Mouse (Mus musculus) lung, embryonic 15.5 days (tissue): ENCODE data around the gene Ncln. TPM values are rescaled to one million over a fixed set of nuclear protein-coding genes. Genes with fewer than 3 reads are reported as not detected.

ENCODE experiments used
- ATAC-seq: fragments of 200-750 bp; cut with Nextera tagmentation; 2 replicates; pipeline ENCODE4 v1.8.0; 2017; ENCODE audit warnings: moderate number of reproducible peaks, borderline replicate concordance; ENCODE audit not compliant: low FRiP score, low TSS enrichment; ENCODE audit errors: extremely low read depth
- H3K27ac ChIP-seq: fragments of 300-500 bp; sonication (generic); 2 replicates; pipeline ENCODE4 v1.5.1; 2015; ENCODE audit warnings: moderate library complexity, mild to moderate bottlenecking, inconsistent platforms
- H3K27me3 ChIP-seq: fragments of 300-500 bp; sonication (generic); 2 replicates; pipeline ENCODE4 v1.6.1; 2015; ENCODE audit warnings: inconsistent platforms
- H3K36me3 ChIP-seq: fragments of 300-500 bp; sonication (generic); 2 replicates; pipeline ENCODE4 v1.6.1; 2015; ENCODE audit warnings: inconsistent platforms
- H3K4me1 ChIP-seq: fragments of 300-500 bp; sonication (generic); 2 replicates; pipeline ENCODE4 v1.6.1; 2015; ENCODE audit warnings: inconsistent platforms
- H3K4me2 ChIP-seq: fragments of 300-500 bp; sonication (generic); 2 replicates; pipeline ENCODE4 v1.6.1; 2015; ENCODE audit warnings: inconsistent platforms, mild to moderate bottlenecking, moderate library complexity
- H3K4me3 ChIP-seq: fragments of 300-500 bp; sonication (generic); 2 replicates; pipeline ENCODE4 v1.5.1; 2015; ENCODE audit warnings: mild to moderate bottlenecking, inconsistent platforms
- H3K9ac ChIP-seq: fragments of 300-500 bp; sonication (generic); 2 replicates; pipeline ENCODE4 v1.6.1; 2015; ENCODE audit warnings: inconsistent platforms
- H3K9me3 ChIP-seq: fragments of 300-500 bp; sonication (generic); 2 replicates; pipeline ENCODE4 v1.6.1; 2016; ENCODE audit warnings: inconsistent platforms
- WGBS: fragments of 180-500 bp; shearing (Covaris S2); methylation state at CpG from one replicate; pipeline ENCODE4 v1.1.7; 2015; 5-methylcytosine and 5-hydroxymethylcytosine counted together
- polyA plus RNA-seq: library from polyadenylated mRNA; unstranded; fragments of >200 nt; fragmentation: Nextera tagmentation; extraction: Ambion mirVana; gene quantifications from 2 replicates; pipeline ENCODE4 v1.2.1, GENCODE M21; 2015

Ncln gene
- polyA plus RNA-seq, 1 experiment from 2014 or later: 81.8 TPM

- H3K9ac ChIP-seq: peak overlapping the region; percentile 21; the same call in 1 of the 2 replicates
- no peaks in the 10 kb centered on the region for H3K27me3 ChIP-seq
- H3K4me1 ChIP-seq: peaks cover 26% of the 10 kb centered on the region
- no peaks in the 10 kb centered on the region for H3K9me3 ChIP-seq
- no peak for ATAC-seq
- H3K36me3 ChIP-seq: peaks cover 16% of the 10 kb centered on the region
- H3K4me3 ChIP-seq: peak overlapping the region; percentile 99
- no peak overlapping the region; the same call in 1 of the 2 replicates for H3K27ac ChIP-seq
- 31% methylated on average over 4 of the region's 4 CpGs for WGBS
- H3K4me2 ChIP-seq: peak overlapping the region; percentile 92
These were observed 777 bp upstream of the Ncln start for GRCm38 (mm10) chr10:81496969-81497368.

- H3K36me3 ChIP-seq: peaks cover 28% of the 10 kb centered on the region
- H3K4me3 ChIP-seq: peak overlapping the region; percentile 99
- ATAC-seq: peak; percentile 30; the same call in 1 of the 2 replicates
- no peaks in the 10 kb centered on the region for H3K9me3 ChIP-seq
- H3K27ac ChIP-seq: no peak overlapping the region
- peak overlapping the region; percentile 92 for H3K4me2 ChIP-seq
- no peaks in the 10 kb centered on the region for H3K27me3 ChIP-seq
- H3K9ac ChIP-seq: peak overlapping the region; percentile 94
- WGBS: under 1% methylated on average over 41 of the region's 41 CpGs
- H3K4me1 ChIP-seq: peaks cover 26% of the 10 kb centered on the region
These were observed 452 bp downstream of the Ncln start for GRCm38 (mm10) chr10:81495616-81496263.

- no peak for ATAC-seq
- Histone ChIP-seq H3K36me3 (peaks cover 34% of the 10 kb centered on the region), H3K9me3 (no peaks in the 10 kb centered on the region), H3K27me3 (no peaks in the 10 kb centered on the region), H3K4me2 (peak overlapping the region; percentile 92), H3K27ac (no peak overlapping the region), H3K4me3 (peak overlapping the region; percentile 99), H3K4me1 (peaks cover 26% of the 10 kb centered on the region), H3K9ac (peak overlapping the region; percentile 94)
- 53% methylated on average over 6 of the region's 6 CpGs for WGBS
These were observed 1.0 kb downstream of the Ncln start for GRCm38 (mm10) chr10:81495151-81495550.

- Histone ChIP-seq H3K4me2 (peak overlapping the region; percentile 92), H3K9ac (peak overlapping the region; percentile 94; the same call in 1 of the 2 replicates), H3K9me3 (no peaks in the 10 kb centered on the region), H3K27ac (no peak overlapping the region), H3K4me1 (peaks cover 26% of the 10 kb centered on the region), H3K4me3 (peak overlapping the region; percentile 99; the same call in 1 of the 2 replicates), H3K36me3 (peaks cover 41% of the 10 kb centered on the region), H3K27me3 (no peaks in the 10 kb centered on the region)
- WGBS: 84% methylated on average over 11 of the region's 11 CpGs
- ATAC-seq: no peak
These were observed 1.7 kb downstream of the Ncln start for GRCm38 (mm10) chr10:81494260-81495041.

GRCm38 (mm10) chr10:81493601-81494220, 2.5 kb downstream of the Ncln start:
- Histone ChIP-seq H3K9ac (no peak overlapping the region), H3K27me3 (no peaks in the 10 kb centered on the region), H3K27ac (no peak overlapping the region), H3K4me2 (no peak overlapping the region), H3K36me3 (peaks cover 48% of the 10 kb centered on the region), H3K4me1 (peaks cover 20% of the 10 kb centered on the region), H3K9me3 (no peaks in the 10 kb centered on the region), H3K4me3 (no peak overlapping the region)
- WGBS: 79% methylated on average over 8 of the region's 8 CpGs
- ATAC-seq: no peak

GRCm38 (mm10) chr10:81492606-81493240, 3.5 kb downstream of the Ncln start:
- Histone ChIP-seq H3K4me3 (no peak overlapping the region), H3K9me3 (no peaks in the 10 kb centered on the region), H3K4me1 (peaks cover 20% of the 10 kb centered on the region), H3K9ac (no peak overlapping the region), H3K27me3 (no peaks in the 10 kb centered on the region), H3K27ac (no peak overlapping the region), H3K4me2 (no peak overlapping the region), H3K36me3 (peaks cover 58% of the 10 kb centered on the region)
- no peak for ATAC-seq
- WGBS: 87% methylated on average over 11 of the region's 11 CpGs

GRCm38 (mm10) chr10:81491018-81491417, 5.2 kb downstream of the Ncln start:
- Histone ChIP-seq H3K4me1 (peaks cover 14% of the 10 kb centered on the region), H3K9ac (no peak overlapping the region), H3K27me3 (no peaks in the 10 kb centered on the region), H3K4me2 (no peak overlapping the region), H3K36me3 (peaks cover 70% of the 10 kb centered on the region), H3K27ac (no peak overlapping the region), H3K4me3 (no peak overlapping the region), H3K9me3 (no peaks in the 10 kb centered on the region)
- 90% methylated on average over 9 of the region's 9 CpGs for WGBS
- no peak for ATAC-seq

- ATAC-seq: no peak
- peaks cover 70% of the 10 kb centered on the region for H3K36me3 ChIP-seq
These were observed 6.3 kb downstream of the Ncln start for GRCm38 (mm10) chr10:81489941-81490340.

GRCm38 (mm10) chr10:81488081-81488480, 8.1 kb downstream of the Ncln start:
- 76% methylated on average over 11 of the region's 11 CpGs for WGBS
- Histone ChIP-seq H3K9ac (no peak overlapping the region), H3K4me3 (no peak overlapping the region), H3K27me3 (no peaks in the 10 kb centered on the region), H3K4me2 (no peak overlapping the region), H3K27ac (no peak overlapping the region), H3K9me3 (no peaks in the 10 kb centered on the region), H3K36me3 (peaks cover 65% of the 10 kb centered on the region), H3K4me1 (no peaks in the 10 kb centered on the region)
- ATAC-seq: no peak

More at GRCm38 (mm10) chr10:81489941-81490340, 6.3 kb downstream of the Ncln start:
- no peak overlapping the region for H3K9ac ChIP-seq
- H3K4me1 ChIP-seq: peaks cover 7% of the 10 kb centered on the region
- WGBS: 77% methylated on average over 14 of the region's 14 CpGs
- no peak overlapping the region for H3K4me2 ChIP-seq
- no peaks in the 10 kb centered on the region for H3K27me3 ChIP-seq
- H3K9me3 ChIP-seq: no peaks in the 10 kb centered on the region
- no peak overlapping the region for H3K4me3 ChIP-seq
- H3K27ac ChIP-seq: no peak overlapping the region

GRCm38 (mm10) chr10:81486496-81486895, 9.7 kb downstream of the Ncln start:
- no peak overlapping the region for H3K4me3 ChIP-seq
- no peak overlapping the region for H3K9ac ChIP-seq
- no peak overlapping the region for H3K27ac ChIP-seq
- no peaks in the 10 kb centered on the region for H3K9me3 ChIP-seq
- H3K4me1 ChIP-seq: peaks cover 7% of the 10 kb centered on the region; the same call in 1 of the 2 replicates
- WGBS: 84% methylated on average over 10 of the region's 10 CpGs
- no peak for ATAC-seq
- H3K4me2 ChIP-seq: no peak overlapping the region
- peaks cover 50% of the 10 kb centered on the region for H3K36me3 ChIP-seq
- peaks cover 10% of the 10 kb centered on the region for H3K27me3 ChIP-seq

GRCm38 (mm10) chr10:81485479-81486018, 10.6 kb downstream of the Ncln start:
- ATAC-seq: no peak
- Histone ChIP-seq H3K4me3 (no peak overlapping the region), H3K9me3 (no peaks in the 10 kb centered on the region), H3K9ac (no peak overlapping the region), H3K36me3 (peaks cover 40% of the 10 kb centered on the region), H3K4me2 (no peak overlapping the region), H3K27ac (no peak overlapping the region), H3K27me3 (peaks cover 19% of the 10 kb centered on the region), H3K4me1 (peaks cover 7% of the 10 kb centered on the region; the same call in 1 of the 2 replicates)
- WGBS: 60% methylated on average over 7 of the region's 7 CpGs
